Mouse (Mus musculus) kidney, adult 18-20 months (tissue): ENCODE measurements at regions not wholly inside any gene's neighbourhood (a gene's known extent, or its start where the extent isn't known, plus 50 kb on each side); places are given as distances from the start of the nearest gene placed in this dataset.

Source experiments
- DNase-seq: peaks from one replicate; pipeline ENCODE4 v3.0.0; 2021

DNA sequence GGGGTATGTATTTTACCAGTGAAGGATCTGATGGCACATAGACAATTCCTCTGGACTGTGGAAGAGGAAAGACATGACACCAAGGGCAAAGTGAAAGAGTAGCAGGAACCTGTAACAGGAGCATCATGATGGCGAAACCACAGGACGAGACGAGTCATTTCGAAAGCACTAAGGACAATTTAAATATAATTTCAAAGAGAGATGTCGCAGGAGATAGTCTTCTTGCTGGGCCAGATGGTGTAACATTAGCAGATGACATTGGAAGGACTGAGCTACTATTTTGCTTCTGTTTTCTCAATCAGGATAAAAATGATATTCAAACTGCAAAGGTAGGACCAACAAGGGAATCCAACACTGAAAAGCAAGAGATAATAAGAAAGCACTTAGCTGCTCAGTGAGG lies 1009.7 kb upstream of the Adgrl4 start:
- DNase-seq, result no peak

DNA sequence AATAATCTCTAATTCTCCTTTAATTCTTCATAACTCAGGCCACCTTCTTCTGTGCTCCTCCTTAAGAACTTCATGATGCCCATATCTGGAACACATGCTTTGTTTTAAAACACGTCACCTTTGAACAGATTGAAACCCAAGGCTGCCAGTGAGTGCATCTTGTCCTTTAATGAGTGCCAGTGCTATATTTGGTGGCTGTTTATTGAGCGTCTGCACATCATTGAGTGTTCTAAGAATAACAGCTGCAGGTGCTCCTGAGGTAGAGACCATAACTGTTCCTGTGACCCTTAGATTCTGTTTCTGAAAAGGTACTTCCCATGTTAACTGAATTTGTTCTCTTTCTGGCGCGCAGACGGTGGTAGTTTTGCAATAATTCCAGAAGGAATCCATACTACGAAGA lies 1006.4 kb upstream of the Adgrl4 start:
- no peak for DNase-seq

DNA sequence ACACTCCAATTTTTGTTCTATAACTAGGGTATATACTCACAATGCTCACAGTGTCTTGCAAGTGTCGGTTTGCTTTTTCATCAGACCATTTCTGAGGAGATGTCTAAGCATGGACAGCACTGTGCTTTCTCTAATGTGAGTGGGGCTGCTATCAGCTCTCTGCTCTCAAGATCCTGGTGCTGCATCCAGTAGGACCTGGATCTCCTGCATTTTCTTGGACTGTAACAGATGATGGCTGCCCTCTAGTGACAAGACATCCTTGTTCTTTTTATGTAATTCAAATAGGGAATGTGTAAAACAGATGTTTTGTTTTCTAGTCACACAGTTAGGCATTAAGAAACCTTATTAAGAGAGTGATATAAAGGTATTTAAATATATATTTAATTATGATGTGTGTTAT lies 1002.5 kb upstream of the Adgrl4 start:
- DNase-seq, result no peak

DNA sequence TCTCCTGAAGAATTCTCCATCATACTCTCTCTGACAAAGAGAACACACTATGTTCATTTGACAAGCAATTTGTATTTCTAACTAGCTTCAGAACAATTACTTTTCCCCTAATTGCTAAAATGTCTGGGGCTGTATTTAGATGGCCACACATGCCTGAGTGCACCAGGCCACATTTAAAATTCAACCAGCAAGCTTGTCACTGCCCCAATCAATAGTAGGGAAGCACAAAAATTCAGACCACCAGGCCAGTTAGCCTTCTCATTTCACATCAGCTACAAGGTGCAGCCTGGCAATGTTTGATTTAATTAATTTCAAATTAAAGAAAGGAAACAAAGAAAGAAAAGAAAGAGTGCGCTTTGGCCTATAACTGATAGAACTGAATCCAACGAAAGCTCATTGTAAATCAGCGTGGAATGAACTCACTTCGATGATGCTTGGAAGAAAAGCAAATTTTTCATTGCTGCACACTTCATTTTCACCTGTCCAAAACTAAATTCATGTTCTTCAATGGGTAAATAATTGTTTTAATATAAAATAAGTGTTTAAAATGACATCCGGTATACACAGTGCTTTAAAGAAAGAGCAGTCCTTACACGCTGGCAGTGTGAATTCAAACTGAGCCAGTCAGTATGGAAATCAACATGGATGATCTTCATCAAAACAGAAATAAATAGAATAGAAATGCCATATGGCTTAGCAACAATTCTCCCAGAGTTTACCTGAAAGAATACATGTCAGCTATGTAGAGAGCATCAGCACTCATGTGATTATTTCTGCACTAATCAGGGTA lies 1001.7 kb upstream of the Adgrl4 start:
- no peak for DNase-seq
